Mouse (Mus musculus) MN1 (cell line): ENCODE data around the gene A830005F24Rik.
"Not testable (repeated sequence)": the region's sequence is repeated elsewhere in the genome, so short reads cannot be mapped to it uniquely, and the experiment has no call there.

Source experiments
- DNase-seq: peaks from one replicate; pipeline ENCODE4 v3.0.0-alpha.2; 2016; ENCODE audit warnings: low spot score

A830005F24Rik gene

GRCm38 (mm10) chr13:48513003-48513929 lies at the start of gene A830005F24Rik, which contains the start of gene Zfp169:
TSS of gene A830005F24Rik (plus strand) at chr13:48513570.
TSS of gene Zfp169 (minus strand) at chr13:48513451.
- peak; percentile 86 for DNase-seq

DNA sequence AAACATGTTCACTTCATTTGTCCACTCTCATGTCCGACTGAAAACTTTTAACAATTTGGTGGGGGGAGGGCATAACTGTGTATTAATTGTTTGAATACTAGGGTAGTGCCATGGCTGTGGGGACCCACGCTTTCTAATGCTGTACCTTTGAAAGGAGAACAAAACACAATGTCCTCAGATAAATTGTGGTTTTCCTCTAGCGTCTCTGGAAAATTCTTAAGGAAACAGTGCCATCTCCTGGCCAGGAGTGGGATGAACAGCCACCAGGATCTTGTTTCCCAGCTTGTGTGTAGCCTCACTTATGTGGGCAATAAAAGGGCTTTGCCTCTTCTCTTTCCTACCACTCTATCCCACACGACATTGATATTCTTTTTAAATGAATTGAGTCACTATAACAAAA lies 49.2 kb upstream of the A830005F24Rik start:
- DNase-seq, result peak; percentile 79

DNA sequence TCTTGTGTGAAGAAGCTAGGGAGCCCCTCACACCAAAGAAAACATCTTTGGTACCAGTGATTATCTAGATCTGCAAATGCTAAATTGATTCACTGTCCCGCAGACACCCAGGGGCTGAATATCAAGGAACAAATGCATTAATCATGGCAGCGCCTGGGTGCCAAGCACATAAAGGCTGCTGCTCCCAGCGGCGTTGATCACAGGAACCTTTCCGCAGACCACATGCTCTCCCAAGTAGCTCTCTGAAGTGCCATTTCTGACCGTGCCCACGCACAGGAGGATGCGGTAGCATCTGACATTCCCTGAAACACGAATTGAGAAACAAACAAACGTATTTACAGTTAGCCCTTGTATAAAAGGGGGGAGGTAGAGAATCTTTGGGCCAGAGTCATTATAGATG lies 47.2 kb upstream of the A830005F24Rik start:
- DNase-seq, result no peak

DNA sequence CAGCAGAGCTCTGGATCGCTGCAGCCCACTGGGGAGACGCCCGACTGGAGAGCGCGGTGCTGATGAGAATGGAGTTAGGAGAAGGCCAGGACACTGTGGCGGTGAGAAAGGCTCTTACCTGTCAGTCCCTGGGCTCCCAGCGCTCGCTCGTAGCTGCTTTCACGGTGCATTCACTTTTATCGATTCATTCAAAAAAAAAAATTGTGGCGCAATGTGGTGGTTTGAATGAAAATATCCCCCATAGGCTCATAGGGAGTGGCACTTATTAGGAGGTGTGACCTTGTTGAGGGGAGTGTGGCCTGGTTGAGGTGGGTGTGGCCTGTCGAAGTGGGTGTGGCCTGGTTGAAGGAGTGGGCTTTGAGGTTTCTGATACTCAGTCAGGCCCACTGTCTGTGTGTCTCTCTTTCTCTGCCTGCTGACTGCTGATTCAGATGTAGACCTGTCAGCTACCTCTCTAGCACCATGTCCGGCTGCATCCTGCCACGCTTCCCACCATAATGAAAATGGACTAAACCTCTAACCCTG lies 44.7 kb upstream of the A830005F24Rik start:
- DNase-seq, result no peak

- DNase-seq, result no peak
Measured at GRCm38 (mm10) chr13:48483606-48484005, 29.8 kb upstream of the A830005F24Rik start.

DNA sequence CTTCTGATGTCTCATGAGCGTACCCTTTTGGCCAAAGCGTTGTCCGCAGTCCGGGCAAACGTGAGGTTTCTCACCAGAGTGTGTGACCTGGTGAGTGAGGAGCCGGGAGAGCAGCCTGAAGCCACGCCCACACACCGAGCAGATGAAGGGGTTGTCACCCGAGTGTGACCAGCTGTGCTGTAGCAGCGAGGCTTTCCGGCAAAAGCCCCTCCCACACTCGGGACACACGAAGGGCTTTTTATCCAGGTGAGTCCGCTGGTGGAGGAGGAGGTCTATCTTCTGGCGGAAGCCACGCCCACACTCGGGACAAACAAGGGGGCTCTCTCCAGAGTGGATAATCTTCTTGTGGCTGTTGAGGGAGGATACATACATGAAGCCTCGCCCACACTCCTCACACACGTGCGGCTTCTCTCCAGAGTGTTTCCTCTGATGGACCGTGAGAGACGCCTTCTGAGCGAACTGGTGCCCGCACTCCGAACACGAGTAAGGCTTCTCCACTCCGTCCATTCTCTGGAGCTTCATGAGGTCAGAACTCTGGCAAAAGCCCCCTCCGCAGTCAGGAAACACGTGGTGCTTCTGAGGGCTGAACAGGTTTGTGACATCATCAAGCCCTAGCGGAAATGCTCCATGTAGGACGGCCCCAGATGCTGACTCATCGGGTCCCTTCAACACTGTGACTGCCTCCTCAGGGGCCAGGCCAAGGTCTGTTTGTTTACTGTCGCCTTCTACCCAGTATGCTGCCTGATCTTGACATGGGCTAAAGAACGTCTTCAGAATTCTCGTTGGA lies 22.8 kb upstream of the A830005F24Rik start:
- no peak for DNase-seq

- peak; percentile 15 for DNase-seq
Measured at GRCm38 (mm10) chr13:48493183-48493582, 20.2 kb upstream of the A830005F24Rik start.

- peak; percentile 17 for DNase-seq
Measured at GRCm38 (mm10) chr13:48497693-48498221, 15.6 kb upstream of the A830005F24Rik start.

DNA sequence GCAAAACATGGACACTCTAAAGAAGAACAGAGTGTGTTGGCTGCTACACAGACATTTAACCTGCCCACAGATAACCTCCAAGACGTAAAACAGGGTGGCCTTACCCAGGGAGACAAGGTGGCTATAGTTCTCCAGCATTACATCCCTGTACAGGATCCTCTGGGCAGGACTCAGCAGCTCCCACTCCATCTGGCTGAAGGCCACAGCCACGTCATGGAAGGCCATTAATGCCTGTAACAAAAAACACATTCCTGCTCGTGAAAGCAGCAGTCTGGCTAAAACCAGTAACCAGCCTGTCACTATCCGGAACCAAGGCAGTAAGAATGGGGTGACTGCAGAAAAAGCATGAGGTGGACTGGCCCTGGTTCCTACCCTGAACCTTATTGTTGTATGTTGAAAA lies 14.7 kb upstream of the A830005F24Rik start:
- DNase-seq, result peak; percentile 23

- no peak for DNase-seq
Measured at GRCm38 (mm10) chr13:48502422-48502821, 10.9 kb upstream of the A830005F24Rik start.

DNA sequence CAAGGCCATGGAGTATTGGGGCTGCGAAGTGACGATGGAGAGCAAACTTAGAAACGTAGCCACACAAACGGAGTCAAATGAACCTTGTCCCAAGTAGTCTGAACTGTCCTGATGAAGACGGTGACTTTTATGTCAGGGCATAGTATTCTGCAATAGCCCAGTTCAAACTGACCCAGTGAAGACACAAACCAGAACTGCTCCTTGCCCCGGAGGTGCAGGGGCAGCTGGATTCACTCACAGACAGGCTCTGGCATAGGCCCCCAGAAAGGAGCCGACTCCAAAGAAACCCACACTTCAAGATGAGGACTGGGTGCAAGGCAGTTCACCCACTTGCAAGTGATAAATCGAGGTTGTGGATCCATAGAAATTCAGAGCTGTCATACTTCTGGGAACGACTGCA lies 4.7 kb upstream of the A830005F24Rik start:
- DNase-seq, result no peak

GRCm38 (mm10) chr13:48515861-48516260 lies 2.5 kb downstream of the A830005F24Rik start:
- DNase-seq, result no peak

DNA sequence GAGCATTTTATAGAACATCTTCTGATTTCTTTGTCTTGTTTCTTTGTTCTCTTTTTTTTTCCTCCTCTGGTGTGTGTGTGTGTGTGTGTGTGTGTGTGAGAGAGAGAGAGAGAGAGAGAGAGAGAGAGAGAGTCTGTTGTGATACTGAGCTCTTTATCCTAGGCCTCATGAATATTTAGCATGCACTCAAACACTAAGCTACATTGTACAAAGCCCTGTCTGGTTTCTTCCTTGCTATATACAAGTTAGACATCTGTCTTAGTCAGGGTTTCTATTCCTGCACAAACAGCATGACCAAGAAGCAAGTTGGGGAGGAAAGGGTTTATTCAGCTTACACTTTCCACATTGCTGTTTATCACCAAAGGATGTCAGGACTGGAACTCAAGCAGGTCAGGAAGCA lies 5.8 kb downstream of the A830005F24Rik start:
- not testable (repeated sequence) for DNase-seq

DNA sequence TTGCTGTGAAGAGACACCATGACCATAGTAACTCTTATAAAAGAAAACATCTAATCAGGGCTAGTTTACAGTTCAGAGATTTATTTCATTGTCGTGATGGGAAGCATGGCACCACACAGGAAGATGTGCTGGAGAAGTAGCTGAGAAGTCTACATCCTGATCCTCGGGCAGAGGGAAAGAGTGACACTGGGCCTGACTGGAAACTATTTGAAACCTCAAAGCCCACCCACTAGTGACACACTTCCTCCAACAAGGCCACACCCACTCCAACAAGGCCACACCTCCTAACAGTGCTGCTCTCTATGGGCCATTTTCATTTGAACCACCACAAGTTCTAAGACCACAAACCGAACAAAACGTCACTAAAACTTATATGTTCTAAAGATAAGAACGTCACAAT lies 12.4 kb downstream of the A830005F24Rik start:
- DNase-seq, result no peak

DNA sequence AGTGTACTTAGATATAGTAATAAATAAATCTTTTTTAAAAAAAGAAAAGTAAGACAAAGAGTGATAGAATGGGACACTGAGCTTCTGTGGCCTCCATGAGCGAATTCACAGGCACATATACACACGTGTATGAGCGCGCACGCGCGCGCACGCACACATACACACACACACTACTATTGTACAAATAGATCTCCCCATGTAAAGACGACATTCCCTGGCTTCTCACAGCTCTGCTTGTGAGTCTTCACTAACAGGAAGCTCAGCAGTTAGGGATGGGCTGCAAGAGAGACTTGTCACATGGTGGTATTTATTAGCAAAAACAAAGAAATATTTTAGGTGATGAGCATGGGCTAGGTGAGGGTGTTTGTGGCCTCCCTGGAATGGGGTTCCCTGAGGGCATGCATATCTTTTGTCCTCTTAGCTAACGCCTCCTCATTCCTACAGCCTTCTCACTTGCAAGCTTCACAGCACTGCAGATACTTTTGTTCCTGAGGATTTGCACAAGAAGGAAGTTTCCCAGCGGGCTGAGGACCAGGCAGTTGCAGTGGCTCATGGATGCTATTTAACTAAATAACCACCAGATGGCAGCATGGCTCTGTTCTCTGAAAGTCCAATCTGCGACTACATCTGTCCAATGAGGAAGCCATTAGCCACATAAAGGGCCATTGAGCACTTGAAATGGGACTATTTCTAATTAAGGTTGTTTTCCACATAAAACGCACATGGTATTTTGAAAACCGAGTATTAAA lies 14.9 kb downstream of the A830005F24Rik start:
- peak; percentile 86 for DNase-seq

DNA sequence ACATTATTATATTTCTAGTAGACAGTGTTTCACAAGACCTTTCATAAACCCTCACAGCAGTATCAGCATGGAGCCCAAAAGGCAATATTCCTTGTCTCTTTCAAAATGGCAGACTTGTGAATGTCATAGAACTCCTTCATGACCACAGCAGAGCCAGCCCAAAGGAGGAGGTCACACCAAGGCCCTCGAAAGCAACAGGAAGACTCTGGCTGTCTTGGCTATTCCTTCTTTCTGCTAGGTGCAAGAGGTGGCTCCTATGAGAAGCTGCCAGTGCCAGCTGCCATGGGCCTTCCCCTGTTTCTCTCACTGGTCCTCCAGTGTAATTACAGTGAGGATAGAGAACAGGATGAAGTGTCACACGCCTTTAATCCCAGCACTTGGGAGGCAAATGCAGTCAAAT lies 15.7 kb downstream of the A830005F24Rik start:
- no peak for DNase-seq

DNA sequence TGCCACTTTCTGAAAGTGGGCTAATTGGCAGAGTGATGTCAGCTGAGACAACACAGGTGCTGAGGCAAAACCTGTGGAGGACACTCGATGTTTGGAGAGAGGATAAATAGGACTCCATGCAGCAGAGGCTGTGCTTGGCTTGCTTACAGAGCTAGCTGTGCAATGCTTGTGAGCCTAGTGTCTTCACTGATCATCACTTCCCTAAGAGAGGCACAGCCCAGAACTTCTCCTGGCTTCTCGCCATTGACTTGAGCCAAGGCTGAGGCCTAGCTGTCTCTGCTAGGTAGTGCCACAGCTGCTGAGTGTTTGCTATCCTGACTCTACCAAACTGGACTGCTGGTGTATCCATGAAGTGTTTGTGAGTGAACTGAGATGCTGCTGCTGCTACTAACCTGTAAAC lies 17.3 kb downstream of the A830005F24Rik start:
- peak; percentile 28 for DNase-seq

GRCm38 (mm10) chr13:48531448-48531847 lies 18.1 kb downstream of the A830005F24Rik start:
- no peak for DNase-seq

DNA sequence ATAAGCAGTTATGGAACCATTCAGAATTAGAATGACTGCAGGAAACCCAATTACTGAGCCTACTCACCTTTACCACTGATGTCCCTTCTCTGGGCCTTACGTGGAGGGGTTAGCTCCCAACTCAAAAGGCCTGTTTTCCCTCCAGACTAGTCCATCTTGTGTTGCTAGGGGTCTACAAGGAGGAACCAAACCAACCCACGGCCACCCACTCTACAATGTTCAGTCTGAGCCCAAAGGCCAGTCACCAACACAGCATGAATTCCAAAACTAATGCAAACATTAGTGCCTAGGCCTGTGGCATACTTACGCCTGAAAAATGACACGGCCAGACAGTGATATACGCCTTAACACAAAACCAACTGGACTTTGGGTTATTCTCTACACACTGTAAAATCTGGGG lies 20.1 kb downstream of the A830005F24Rik start:
- no peak for DNase-seq

DNA sequence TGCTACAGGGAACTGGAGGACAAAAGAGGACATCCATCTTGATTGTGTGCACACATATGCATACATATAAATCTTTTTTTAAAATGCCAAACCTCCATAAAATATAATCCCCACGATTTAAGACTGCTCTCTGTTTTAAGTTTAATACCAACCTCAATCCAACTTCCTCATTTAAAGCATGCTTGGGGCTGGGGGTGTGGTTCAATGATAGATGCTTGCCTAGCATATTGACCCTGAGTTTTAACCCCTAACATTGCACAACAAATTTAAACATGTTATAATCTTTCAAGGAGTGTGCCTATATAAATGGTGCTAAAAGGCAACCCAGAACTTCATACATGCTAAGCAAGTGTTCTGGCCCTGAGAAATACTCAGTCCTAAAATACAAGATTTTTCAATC lies 27.1 kb downstream of the A830005F24Rik start:
- DNase-seq, result no peak

DNA sequence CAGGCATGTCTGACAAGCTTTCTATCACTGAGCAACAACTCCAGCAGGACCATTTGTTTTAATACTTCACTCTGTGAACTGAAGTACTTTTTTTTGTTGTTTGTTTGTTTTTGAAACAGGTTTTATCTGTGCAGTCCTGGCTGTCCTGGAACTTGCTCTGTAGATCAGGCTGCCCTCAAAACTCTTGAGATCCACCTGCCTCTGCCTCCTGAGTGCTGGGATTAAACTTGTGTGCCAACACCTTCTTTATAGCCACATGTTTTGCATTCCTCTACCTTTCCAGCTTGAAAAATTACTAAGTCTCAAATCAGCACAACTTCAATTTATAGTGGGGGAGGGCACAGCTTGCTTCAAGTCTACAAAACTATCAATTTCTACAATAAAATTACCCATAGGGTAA lies 31.0 kb downstream of the A830005F24Rik start:
- no peak for DNase-seq

DNA sequence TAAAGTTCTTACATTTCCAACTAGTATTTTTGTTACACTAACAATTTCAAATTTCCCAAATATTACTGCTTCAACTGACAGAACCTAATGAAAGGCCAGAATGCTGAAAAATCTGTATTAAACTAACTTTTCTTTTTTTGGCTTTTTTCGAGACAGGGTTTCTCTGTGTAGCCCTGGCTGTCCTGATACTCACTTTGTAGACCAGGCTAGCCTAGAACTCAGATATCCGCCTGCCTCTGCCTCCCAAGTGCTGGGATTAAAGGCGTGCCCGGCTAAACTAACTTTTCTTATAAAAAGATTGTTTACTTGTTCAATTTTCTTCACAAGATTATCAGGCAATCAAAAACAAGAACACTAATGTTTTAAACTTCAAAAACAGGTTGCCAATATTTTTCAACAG lies 31.5 kb downstream of the A830005F24Rik start:
- DNase-seq, result no peak
